Mouse (Mus musculus) liver, embryonic 15.5 days (tissue): ENCODE data around the gene Dcaf4. TPM values are rescaled to one million over a fixed set of nuclear protein-coding genes. Genes with fewer than 3 reads are reported as not detected.

Source experiments
- ATAC-seq: fragments of 200-750 bp; cut with Nextera tagmentation; 2 replicates; pipeline ENCODE4 v1.8.0; 2017; ENCODE audit warnings: moderate number of reproducible peaks, mild to moderate bottlenecking, moderate library complexity; ENCODE audit not compliant: insufficient read depth
- H3K27ac ChIP-seq: fragments of 300-500 bp; sonication (generic); replicated peaks from 2 replicates; pipeline ENCODE4 v1.5.1; 2015; ENCODE audit warnings: mild to moderate bottlenecking, inconsistent platforms
- H3K27me3 ChIP-seq: fragments of 300-500 bp; sonication (generic); 2 replicates; pipeline ENCODE4 v1.6.1; 2015; ENCODE audit warnings: mild to moderate bottlenecking, inconsistent platforms
- H3K36me3 ChIP-seq: fragments of 300-500 bp; sonication (generic); replicated peaks from 2 replicates; pipeline ENCODE4 v1.6.1; 2015; ENCODE audit warnings: moderate library complexity, mild to moderate bottlenecking, inconsistent platforms
- H3K4me1 ChIP-seq: fragments of 300-500 bp; sonication (generic); replicated peaks from 2 replicates; pipeline ENCODE4 v1.6.1; 2015; ENCODE audit warnings: inconsistent platforms
- H3K4me2 ChIP-seq: fragments of 300-500 bp; sonication (generic); 2 replicates; pipeline ENCODE4 v1.6.1; 2015; ENCODE audit warnings: moderate library complexity, mild to moderate bottlenecking, inconsistent platforms
- H3K4me3 ChIP-seq: fragments of 300-500 bp; sonication (generic); replicated peaks from 2 replicates; pipeline ENCODE4 v1.5.1; 2015; ENCODE audit warnings: mild to moderate bottlenecking, inconsistent platforms
- H3K9ac ChIP-seq: fragments of 300-500 bp; sonication (generic); 2 replicates; pipeline ENCODE4 v1.6.1; 2015; ENCODE audit warnings: moderate library complexity, mild to moderate bottlenecking, inconsistent platforms
- H3K9me3 ChIP-seq: fragments of 300-500 bp; sonication (generic); replicated peaks from 2 replicates; pipeline ENCODE4 v1.6.1; 2016; ENCODE audit warnings: inconsistent platforms
- WGBS: fragments of 180-500 bp; shearing (Covaris S2); methylation state at CpG from one replicate; pipeline ENCODE4 v1.1.7; 2015; ENCODE audit warnings: mixed read lengths; ENCODE audit not compliant: insufficient replicate concordance; 5-methylcytosine and 5-hydroxymethylcytosine counted together
- polyA plus RNA-seq: library from polyadenylated mRNA; unstranded; fragments of >200 nt; fragmentation: Nextera tagmentation; extraction: Ambion mirVana; gene quantifications from 2 replicates; pipeline ENCODE4 v1.2.1, GENCODE M21; 2015

Gene Dcaf4
- polyA plus RNA-seq, 1 experiment from 2014 or later: 11.9 TPM

GRCm38 (mm10) chr12:83523056-83523455, 2.8 kb downstream of the Dcaf4 start:
- ATAC-seq: no peak
- WGBS: 83% methylated on average over 6 of the region's 6 CpGs
- H3K4me2 ChIP-seq: no peak overlapping the region
- H3K36me3 ChIP-seq: no peaks in the 10 kb centered on the region
- no peak overlapping the region for H3K9ac ChIP-seq
- peaks cover 52% of the 10 kb centered on the region for H3K4me1 ChIP-seq
- H3K9me3 ChIP-seq: no peaks in the 10 kb centered on the region
- H3K27me3 ChIP-seq: no peaks in the 10 kb centered on the region
- H3K4me3 ChIP-seq: no peak overlapping the region
- H3K27ac ChIP-seq: no peak overlapping the region

GRCm38 (mm10) chr12:83523892-83524291, 3.6 kb downstream of the Dcaf4 start:
- Histone ChIP-seq H3K27me3 (no peaks in the 10 kb centered on the region), H3K36me3 (no peaks in the 10 kb centered on the region), H3K4me1 (peaks cover 52% of the 10 kb centered on the region), H3K27ac (no peak overlapping the region), H3K4me2 (no peak overlapping the region), H3K9ac (no peak overlapping the region), H3K9me3 (no peaks in the 10 kb centered on the region), H3K4me3 (no peak overlapping the region)
- no peak for ATAC-seq
- 72% methylated on average over 4 of the region's 4 CpGs for WGBS

GRCm38 (mm10) chr12:83524329-83524728, 4.1 kb downstream of the Dcaf4 start:
- H3K27me3 ChIP-seq: no peaks in the 10 kb centered on the region
- H3K36me3 ChIP-seq: no peaks in the 10 kb centered on the region
- H3K4me1 ChIP-seq: peaks cover 52% of the 10 kb centered on the region
- H3K27ac ChIP-seq: no peak overlapping the region
- no peaks in the 10 kb centered on the region for H3K9me3 ChIP-seq
- no peak overlapping the region for H3K4me3 ChIP-seq
- WGBS: 71% methylated on average over 5 of the region's 5 CpGs
- no peak overlapping the region for H3K9ac ChIP-seq
- no peak for ATAC-seq
- H3K4me2 ChIP-seq: no peak overlapping the region

- Histone ChIP-seq H3K4me1 (peaks cover 37% of the 10 kb centered on the region), H3K9ac (no peak overlapping the region), H3K27ac (no peak overlapping the region; the same call in 1 of the 2 replicates), H3K27me3 (no peaks in the 10 kb centered on the region), H3K4me3 (no peak overlapping the region), H3K36me3 (peaks cover 4% of the 10 kb centered on the region; the same call in 1 of the 2 replicates), H3K9me3 (no peaks in the 10 kb centered on the region), H3K4me2 (no peak overlapping the region)
- peak; percentile 65; the same call in 1 of the 2 replicates for ATAC-seq
- WGBS: 60% methylated on average over 18 of the region's 18 CpGs
Measured at GRCm38 (mm10) chr12:83525822-83526544, 5.7 kb downstream of the Dcaf4 start.

- no peaks in the 10 kb centered on the region for H3K9me3 ChIP-seq
- no peak overlapping the region for H3K4me3 ChIP-seq
- H3K36me3 ChIP-seq: peaks cover 4% of the 10 kb centered on the region; the same call in 1 of the 2 replicates
- no peaks in the 10 kb centered on the region for H3K27me3 ChIP-seq
- H3K9ac ChIP-seq: no peak overlapping the region
- 80% methylated on average over 6 of the region's 6 CpGs for WGBS
- no peak for ATAC-seq
- H3K4me2 ChIP-seq: no peak overlapping the region
- peaks cover 30% of the 10 kb centered on the region for H3K4me1 ChIP-seq
- H3K27ac ChIP-seq: no peak overlapping the region
Measured at GRCm38 (mm10) chr12:83527816-83528215, 7.5 kb downstream of the Dcaf4 start.

- Histone ChIP-seq H3K4me3 (no peak overlapping the region), H3K27me3 (no peaks in the 10 kb centered on the region), H3K36me3 (peaks cover 4% of the 10 kb centered on the region; the same call in 1 of the 2 replicates), H3K9me3 (no peaks in the 10 kb centered on the region), H3K9ac (no peak overlapping the region), H3K4me2 (no peak overlapping the region), H3K4me1 (peaks cover 26% of the 10 kb centered on the region), H3K27ac (no peak overlapping the region)
- WGBS: 76% methylated on average over 5 of the region's 5 CpGs
- ATAC-seq: no peak
Measured at GRCm38 (mm10) chr12:83528665-83529064, 8.4 kb downstream of the Dcaf4 start.

- ATAC-seq: no peak
- no peaks in the 10 kb centered on the region for H3K9me3 ChIP-seq
- no peak overlapping the region for H3K27ac ChIP-seq
- no peaks in the 10 kb centered on the region for H3K27me3 ChIP-seq
- H3K4me2 ChIP-seq: no peak overlapping the region
- peaks cover 4% of the 10 kb centered on the region for H3K36me3 ChIP-seq
- no peak overlapping the region for H3K9ac ChIP-seq
- WGBS: 76% methylated on average over 6 of the region's 6 CpGs
- H3K4me3 ChIP-seq: no peak overlapping the region
- H3K4me1 ChIP-seq: 0 out of 2 replicates have a peak, but pooled peaks cover 5% of the 10 kb centered on the region
Measured at GRCm38 (mm10) chr12:83531992-83532391, 11.7 kb downstream of the Dcaf4 start.

- H3K27me3 ChIP-seq: no peaks in the 10 kb centered on the region
- H3K36me3 ChIP-seq: peaks cover 4% of the 10 kb centered on the region
- 86% methylated on average over 3 of the region's 3 CpGs for WGBS
- H3K4me2 ChIP-seq: no peak overlapping the region
- H3K4me1 ChIP-seq: 0 out of 2 replicates have a peak, but pooled peaks cover 5% of the 10 kb centered on the region
- no peak overlapping the region for H3K4me3 ChIP-seq
- ATAC-seq: no peak
- no peaks in the 10 kb centered on the region for H3K9me3 ChIP-seq
- no peak overlapping the region for H3K9ac ChIP-seq
- no peak overlapping the region for H3K27ac ChIP-seq
Measured at GRCm38 (mm10) chr12:83532966-83533365, 12.7 kb downstream of the Dcaf4 start.

- no peak overlapping the region for H3K4me2 ChIP-seq
- ATAC-seq: no peak
- H3K36me3 ChIP-seq: peaks cover 11% of the 10 kb centered on the region
- no peaks in the 10 kb centered on the region for H3K9me3 ChIP-seq
- no peak overlapping the region for H3K9ac ChIP-seq
- WGBS: 44% methylated on average over 3 of the region's 3 CpGs
- H3K27ac ChIP-seq: no peak overlapping the region
- no peak overlapping the region for H3K4me3 ChIP-seq
- H3K27me3 ChIP-seq: no peaks in the 10 kb centered on the region
- H3K4me1 ChIP-seq: 0 out of 2 replicates have a peak, but pooled peaks cover 5% of the 10 kb centered on the region
Measured at GRCm38 (mm10) chr12:83534190-83534589, 13.9 kb downstream of the Dcaf4 start.

GRCm38 (mm10) chr12:83535428-83535827, 15.2 kb downstream of the Dcaf4 start:
- Histone ChIP-seq H3K9me3 (no peaks in the 10 kb centered on the region), H3K4me1 (0 out of 2 replicates have a peak, but pooled peaks cover 5% of the 10 kb centered on the region), H3K4me3 (no peak overlapping the region), H3K9ac (no peak overlapping the region), H3K36me3 (peaks cover 18% of the 10 kb centered on the region), H3K4me2 (no peak overlapping the region), H3K27me3 (no peaks in the 10 kb centered on the region), H3K27ac (no peak overlapping the region)
- ATAC-seq: no peak
- 76% methylated on average over 11 of the region's 11 CpGs for WGBS

GRCm38 (mm10) chr12:83536039-83536438, 15.8 kb downstream of the Dcaf4 start:
- Histone ChIP-seq H3K9ac (no peak overlapping the region), H3K4me3 (no peak overlapping the region), H3K9me3 (no peaks in the 10 kb centered on the region), H3K4me1 (0 out of 2 replicates have a peak, but pooled peaks cover 5% of the 10 kb centered on the region), H3K27me3 (no peaks in the 10 kb centered on the region), H3K27ac (no peak overlapping the region), H3K36me3 (peaks cover 18% of the 10 kb centered on the region), H3K4me2 (no peak overlapping the region)
- 75% methylated on average over 9 of the region's 9 CpGs for WGBS
- no peak for ATAC-seq
